Mouse (Mus musculus): ENCODE results near the gene Pcdh17.
A peak's percentile ranks its signal among the peaks of the same experiment; 100 is the strongest.

Gene Pcdh17

DNA sequence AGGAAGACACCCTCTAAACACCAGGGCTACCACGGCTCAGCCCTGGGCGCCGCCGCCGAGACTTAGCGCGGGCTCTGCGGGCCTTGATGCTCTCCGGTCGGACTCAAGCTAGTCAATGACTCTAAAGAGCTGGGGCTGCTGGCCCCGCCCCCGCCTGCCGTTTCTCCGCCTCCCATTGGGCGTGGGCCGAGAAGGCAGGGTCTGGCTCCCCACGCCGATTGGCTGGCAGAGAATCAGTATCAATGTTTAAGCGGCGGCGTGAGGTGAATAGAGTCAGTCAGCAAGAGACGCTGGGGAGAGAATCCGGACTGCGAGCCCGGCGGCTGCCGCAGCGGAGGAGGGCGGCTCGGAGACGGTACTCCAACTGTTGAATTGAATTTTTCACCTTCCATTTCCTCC lies at the start of gene Pcdh17:
Pcdh17 (plus strand) TSS at position 276 of the 399 bp plus-strand sequence.
- DNase-seq = peak; percentile 81

DNA sequence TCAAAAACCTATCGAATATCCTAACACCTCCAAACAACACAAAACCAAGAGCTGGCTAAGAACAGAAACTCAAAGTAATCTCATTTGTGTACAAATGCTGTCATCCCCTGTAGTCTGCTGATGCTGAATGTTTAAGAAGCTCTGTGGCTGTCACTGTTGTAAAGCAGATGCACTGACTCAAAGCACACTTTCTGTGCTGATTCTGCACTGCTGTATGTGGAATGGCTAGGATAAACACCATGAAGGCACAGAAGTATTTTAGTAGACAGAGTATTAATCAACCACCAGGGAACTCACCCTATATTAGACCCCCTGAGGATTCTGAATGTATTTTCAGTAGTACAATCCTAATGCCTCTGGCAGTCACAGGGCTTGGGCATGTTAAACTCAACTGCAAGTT lies 46.2 kb upstream of the Pcdh17 start:
- DNase-seq = no peak

DNA sequence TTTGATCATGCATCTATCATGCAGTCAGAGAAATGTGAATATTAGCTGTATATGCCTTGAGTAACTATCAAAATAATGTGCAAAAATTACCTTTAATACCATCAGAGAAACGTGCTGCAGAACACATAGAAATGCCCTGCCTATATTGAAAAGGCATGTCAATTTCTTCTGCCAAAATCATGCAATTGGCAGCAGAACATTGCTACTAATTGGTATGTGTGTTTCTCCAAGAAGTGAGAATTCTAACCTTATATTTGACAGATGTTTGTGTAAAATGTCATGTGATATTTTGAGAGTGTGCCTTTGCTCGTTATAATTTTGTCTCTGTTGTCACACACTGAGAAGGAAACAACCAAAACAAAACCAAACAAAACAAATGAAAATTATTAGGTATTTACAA lies 18.6 kb upstream of the Pcdh17 start:
- no peak for DNase-seq

DNA sequence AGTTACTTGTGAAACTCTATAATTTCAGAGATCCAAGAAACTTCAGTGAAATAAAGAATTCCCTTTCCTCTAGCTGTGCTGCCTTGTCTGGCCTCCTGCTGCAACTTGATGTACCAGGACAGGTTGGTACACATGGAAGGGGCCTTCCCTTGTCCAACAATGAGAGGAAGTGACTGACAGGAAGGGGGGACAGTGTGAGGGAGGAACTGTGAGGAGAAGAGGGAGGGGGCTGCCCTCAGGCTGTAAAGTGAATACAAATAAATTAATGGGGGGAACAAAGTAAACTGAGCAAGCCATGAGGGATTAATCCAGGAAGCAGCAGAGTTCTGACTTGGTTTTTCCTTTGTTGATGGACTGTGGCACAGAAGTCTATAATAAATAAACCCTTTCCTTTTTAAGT lies 16.7 kb upstream of the Pcdh17 start:
- no peak for DNase-seq

DNA sequence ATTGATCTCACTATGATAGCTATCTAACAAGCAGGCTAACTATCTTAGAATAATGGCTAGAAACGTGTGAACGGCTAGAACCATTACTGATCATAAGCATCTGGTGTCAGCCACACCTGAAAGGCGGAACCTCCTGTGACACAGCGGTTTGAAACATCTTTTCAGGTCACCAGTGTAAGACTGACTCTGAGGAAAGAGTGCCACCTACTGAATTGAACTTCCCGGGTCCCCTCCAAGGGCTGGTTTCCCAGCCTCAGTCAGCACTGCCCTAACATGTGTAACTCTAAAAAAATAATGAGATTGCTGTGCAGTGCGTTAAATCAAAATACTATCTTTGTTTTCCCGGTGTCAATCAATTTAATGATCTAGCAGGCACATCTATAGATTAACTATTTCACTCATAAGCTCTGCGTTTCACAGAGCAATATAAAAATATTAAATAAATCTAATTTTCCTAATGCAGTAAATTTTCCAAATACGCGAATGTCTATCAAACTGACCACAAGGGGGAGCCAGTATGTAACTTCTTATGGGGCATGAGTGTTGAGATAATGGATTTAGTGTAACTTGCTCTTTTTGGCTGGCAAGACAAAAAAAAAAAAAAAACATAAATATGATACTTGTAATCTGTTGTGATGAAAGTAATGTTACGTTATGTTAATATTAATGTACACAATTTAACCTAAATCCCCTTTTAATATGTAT lies 5.1 kb upstream of the Pcdh17 start:
- no peak for DNase-seq

DNA sequence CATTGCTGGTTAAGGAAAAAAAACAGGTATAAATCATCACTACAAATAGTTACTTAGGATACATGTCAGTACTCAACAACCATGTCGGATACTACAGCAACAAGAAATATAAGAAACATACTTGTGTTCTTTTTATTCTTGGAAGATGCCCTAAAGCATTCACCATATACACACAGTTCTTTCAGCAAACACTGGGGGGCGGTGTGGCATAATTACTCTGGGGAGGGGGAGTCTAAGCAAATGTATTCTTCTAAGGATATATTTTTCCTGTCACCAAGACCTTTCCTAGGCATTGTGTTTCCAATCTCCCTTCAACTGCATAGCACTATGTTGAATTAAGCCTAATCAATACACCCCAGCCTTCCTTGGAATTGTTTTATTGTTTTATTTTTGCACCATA lies 2.5 kb upstream of the Pcdh17 start:
- no peak for DNase-seq

DNA sequence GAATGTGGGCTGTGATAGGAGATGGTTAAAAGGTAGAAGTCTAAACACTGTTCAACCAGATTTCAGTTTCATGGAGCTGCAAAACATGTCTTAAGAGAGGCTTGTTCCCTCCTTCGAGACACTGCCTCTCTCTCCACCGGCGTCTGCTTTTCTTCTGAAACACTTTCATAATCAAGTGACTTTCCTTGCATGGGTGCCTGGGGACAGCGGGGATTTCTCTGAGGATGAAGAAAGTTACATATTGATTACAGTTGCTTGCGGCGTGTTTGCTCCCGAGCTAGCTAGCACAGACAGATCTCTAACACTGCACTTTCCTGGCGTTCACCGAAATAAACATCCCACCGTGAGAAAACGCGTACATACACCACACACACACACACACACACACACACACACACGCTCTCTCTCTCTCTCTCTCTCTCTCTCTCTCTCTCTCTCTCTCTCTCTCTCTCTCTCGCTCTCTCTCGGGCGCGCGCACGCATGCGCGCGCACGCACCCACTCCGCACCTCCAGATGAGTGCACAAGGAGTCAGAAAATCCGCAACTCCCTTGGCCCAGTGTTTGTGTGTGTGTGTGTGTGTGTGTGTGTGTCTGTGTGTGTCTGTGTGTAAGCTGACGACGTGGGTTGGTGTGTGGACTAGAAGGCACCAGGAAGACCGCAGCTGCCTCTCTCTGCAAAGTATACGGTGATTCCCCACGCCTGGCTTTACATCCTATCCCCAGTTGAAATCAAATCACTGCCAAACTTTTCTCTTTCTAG lies 655 bp upstream of the Pcdh17 start:
- no peak for DNase-seq

DNA sequence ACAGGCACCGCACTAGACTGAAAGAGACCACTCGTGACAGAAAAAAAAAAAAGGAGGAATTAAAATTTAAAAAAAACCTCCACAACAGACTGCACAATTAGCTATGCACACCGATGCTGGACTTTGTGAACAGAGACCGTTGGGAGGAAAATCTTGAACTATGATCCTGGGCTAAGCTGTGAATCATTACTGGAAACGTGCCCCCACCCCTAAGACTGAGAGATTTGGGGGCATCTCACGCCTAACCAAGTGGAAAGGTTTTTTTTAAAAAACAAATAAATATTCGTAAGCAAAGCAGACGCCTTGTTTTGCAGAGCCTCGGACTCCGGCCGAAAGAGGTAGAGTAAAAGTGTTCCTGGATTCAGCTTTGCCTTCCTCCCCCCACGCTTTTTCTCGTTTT lies 398 bp downstream of the Pcdh17 start:
- no peak for DNase-seq

DNA sequence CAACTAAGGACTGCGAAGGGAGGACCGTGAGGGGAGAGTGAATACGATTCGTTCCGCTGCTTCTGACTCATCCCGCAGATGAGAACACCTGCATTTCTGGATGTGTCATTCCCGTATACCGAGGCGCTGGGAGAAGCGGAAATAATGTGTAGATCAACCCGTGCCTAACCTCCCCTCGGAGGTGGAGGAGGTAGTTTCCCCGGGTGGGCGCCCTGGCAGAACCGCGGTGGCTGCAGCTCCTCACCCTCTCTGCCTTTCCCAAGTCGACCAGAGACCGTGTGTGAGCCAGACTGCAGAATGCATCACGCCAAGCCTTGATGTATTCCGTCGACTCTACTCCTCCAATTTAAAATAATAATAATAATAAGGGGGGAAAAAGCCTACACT lies 906 bp downstream of the Pcdh17 start:
- DNase-seq = no peak

DNA sequence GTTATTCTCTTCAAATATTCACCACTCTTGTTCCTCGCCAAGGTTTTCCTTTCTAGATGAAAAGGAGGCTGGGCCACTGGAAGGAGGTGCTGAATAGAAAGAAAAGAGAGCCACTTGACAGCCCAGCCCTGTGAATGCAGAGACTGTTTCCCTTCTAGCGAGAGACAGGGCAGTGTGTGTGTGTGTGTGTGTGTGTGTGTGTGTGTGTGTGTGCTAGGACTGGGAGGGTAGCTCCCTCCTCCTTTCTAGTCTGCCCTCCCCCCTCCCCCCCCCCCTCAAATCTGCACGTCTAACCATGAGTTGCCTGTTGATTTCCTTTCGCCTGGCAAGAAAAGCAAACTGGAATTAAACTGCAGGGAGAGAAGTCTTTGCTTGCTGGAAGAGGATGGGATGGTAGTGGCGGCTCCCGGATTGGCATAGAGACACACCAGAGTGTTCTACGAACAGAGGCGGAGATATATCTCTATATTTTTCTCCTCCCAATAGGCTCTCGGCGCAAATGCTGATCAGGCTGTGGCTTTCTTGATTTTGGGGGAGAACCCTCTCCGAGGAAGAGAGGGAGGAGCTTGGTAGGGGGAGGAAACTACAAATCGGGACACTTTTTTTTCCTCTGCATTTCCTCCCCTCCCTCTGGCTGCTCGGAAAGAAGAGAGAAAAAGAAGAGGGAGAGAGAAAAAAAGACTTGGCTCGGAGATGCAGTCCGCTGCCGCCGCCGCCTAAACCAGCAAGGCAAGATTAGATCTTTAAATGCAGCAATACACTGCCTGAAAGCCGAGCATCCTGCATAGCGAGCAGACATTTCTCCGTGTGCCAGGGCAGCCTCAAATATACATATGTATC lies 1.5 kb downstream of the Pcdh17 start:
- no peak for DNase-seq

DNA sequence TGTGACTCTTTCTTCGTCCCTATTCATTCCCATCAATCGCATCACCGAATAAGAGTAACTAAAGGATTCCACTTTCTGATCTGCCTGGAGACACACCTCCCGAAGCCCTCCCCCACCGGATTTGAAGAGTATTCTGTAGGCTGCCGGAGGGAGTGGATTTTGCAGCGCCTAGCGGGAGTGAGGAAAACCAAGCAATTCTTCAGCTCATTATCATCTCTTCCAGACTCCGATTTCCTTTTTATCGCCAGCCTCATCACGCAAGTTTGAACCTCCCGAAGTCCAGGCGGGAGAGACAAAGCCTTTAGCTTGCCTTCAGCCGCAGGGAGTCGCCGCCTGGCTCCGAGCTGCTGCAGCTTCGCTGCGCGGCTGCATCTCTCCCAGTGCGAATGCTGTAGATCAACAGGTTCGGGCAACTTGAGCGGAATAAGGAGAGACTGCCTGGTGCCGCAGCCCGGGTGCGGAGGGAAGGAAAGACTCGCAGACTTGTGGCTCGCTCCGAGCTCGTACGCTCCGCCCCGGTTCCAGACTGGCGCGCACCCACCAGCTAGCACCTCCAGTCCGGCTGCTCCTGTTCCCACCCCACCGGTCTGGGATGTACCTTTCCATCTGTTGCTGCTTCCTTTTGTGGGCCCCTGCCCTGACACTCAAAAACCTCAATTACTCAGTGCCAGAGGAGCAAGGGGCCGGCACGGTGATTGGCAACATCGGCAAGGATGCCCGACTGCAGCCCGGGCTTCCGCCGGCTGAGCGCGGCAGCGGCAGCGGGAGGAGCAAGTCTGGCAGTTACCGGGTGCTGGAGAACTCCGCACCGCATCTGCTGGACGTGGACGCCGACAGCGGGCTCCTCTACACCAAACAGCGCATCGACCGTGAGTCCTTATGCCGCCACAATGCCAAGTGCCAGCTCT lies 2.4 kb downstream of the Pcdh17 start:
- DNase-seq = no peak

DNA sequence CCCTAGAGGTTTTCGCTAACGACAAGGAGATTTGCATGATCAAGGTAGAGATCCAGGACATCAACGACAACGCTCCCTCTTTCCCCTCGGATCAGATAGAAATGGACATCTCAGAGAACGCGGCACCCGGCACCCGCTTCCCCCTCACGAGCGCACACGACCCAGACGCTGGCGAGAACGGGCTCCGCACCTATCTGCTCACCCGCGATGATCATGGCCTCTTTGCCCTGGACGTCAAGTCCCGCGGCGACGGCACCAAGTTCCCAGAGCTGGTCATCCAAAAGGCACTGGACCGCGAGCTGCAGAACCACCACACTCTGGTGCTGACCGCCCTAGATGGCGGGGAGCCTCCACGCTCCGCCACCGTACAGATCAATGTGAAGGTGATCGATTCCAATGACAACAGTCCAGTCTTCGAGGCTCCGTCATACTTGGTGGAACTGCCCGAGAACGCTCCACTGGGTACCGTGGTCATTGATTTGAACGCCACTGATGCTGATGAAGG lies 3.1 kb downstream of the Pcdh17 start:
- no peak for DNase-seq

DNA sequence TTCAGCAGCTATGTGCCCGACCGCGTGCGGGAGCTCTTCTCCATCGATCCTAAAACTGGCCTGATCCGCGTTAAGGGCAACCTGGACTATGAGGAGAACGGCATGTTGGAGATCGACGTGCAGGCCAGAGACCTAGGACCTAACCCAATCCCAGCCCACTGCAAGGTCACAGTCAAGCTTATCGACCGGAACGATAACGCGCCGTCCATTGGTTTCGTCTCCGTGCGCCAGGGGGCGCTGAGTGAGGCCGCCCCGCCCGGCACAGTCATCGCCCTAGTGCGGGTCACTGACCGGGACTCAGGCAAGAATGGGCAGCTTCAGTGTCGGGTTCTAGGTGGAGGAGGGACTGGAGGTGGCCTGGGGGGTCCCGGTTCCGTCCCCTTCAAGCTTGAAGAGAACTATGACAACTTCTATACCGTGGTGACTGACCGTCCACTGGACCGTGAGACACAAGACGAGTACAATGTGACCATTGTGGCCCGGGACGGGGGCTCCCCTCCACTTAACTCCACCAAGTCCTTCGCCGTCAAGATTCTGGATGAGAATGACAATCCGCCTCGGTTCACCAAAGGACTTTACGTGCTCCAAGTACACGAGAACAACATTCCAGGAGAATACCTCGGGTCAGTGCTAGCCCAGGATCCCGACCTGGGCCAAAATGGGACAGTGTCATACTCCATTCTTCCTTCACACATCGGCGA lies 3.7 kb downstream of the Pcdh17 start:
- no peak for DNase-seq

DNA sequence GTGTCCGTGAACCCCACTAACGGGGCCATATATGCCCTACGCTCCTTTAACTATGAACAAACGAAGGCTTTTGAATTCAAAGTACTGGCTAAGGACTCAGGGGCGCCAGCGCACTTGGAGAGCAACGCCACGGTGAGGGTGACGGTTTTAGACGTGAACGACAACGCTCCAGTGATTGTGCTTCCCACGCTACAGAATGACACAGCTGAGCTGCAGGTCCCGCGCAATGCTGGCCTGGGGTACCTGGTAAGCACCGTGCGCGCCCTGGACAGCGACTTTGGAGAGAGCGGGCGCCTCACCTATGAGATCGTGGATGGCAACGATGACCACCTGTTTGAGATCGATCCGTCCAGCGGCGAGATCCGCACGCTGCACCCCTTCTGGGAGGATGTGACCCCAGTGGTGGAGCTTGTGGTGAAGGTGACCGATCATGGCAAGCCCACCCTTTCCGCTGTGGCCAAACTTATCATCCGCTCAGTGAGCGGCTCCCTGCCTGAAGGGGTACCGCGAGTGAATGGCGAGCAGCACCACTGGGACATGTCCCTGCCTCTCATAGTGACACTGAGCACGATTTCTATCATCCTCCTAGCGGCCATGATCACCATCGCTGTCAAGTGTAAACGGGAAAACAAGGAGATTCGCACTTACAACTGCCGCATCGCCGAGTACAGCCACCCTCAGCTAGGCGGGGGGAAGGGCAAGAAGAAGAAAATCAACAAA lies 4.5 kb downstream of the Pcdh17 start:
- no peak for DNase-seq

DNA sequence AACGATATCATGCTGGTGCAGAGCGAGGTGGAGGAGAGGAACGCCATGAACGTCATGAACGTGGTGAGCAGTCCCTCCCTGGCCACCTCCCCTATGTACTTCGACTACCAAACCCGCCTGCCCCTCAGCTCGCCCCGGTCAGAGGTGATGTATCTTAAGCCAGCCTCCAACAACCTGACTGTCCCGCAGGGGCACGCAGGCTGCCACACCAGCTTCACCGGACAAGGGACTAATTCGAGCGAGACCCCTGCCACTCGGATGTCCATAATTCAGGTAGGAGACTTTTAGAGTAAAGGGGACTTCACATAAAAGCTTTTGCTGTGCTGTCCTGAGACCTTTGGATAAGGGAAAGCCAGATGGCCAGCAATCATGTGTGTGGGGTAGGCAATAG lies 5.0 kb downstream of the Pcdh17 start:
- no peak for DNase-seq

DNA sequence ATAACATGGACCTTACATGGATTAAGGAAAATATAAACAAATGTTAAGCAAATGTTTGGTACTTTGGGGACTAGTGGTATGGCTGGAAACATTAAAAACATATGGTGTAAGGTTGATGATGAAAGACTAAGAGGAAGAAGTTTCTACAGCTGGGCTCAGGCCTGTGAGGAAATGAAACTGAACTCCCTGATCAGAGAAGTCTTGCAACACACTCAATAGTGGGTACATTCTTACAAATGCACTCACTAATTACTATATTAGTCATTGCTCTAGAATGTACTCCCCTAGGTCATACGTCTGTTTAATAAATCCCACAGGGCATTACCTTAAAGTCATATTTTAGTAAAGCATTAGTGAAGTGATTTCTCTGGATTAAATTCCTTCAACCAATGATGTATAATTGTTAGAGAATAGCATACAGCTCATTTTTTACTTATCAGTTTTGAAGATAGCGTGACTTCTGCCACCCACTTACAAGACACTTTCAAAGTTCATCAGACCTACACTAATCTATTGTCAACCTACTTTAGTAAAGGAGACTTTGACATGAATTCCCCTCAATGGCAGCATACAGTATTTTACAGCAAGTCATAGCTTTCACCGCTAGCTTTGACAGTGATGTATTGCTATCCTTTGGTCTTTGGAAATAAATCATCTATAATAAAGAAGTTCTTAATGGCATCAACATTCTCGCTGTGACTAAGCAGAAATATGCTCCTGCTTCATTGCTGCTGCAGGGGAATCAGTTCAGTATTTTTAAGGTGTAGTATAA lies 10.9 kb downstream of the Pcdh17 start:
- DNase-seq = no peak

DNA sequence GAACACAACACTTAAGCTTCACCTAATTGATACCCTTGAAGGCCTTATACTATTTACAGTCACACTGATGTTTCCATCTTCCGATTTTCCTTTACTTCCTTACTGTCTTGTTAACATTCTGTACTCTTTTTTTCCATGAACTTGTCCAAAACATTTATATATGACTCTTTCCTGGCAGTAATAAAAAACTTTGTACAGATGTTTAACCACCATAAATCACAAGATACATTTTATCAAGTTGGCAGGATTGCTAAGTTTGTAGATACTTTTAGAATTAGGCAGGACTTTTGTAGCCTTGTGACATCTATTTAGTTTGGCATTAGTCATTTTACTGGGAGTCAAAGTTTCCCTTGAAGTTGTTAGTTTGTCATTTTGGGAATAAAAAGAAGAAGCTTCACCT lies 32.1 kb downstream of the Pcdh17 start:
- DNase-seq = no peak

DNA sequence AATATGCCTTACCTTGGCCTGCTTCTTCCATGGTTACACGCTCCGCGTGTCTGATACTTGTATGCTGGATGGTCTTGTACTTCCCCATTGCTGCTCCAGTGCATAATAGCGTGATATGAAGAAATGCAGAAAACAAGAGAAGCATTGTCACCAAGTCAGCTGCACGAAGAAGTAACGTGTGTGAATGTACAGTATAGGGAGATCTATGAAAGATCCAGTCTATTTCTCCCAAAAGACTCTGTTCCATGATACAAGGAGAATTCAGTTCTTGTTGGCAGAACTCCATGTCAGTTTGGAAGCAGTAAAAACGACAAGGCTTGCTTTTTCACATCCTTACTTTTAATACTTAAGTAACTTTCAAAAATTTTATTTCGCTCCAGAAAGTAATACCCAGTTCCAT lies 33.0 kb downstream of the Pcdh17 start:
- DNase-seq = no peak

DNA sequence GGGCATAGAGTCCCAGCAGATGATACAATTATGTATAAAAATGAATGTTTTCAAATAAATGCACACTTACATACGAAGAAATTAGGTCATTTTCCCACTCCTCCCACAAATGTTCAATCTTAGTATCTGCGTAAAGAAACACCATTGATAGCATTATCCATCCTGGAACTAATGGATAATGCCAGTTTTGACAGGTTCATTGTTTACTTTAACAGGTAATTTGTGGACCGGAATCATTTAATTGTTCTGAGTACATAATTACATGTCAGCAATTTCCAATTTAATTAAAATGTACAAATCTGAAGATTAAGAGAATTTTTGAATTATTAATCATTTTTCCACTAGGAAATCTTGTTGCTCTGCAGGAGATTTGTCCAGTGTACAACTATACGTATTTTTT lies 33.5 kb downstream of the Pcdh17 start:
- no peak for DNase-seq

DNA sequence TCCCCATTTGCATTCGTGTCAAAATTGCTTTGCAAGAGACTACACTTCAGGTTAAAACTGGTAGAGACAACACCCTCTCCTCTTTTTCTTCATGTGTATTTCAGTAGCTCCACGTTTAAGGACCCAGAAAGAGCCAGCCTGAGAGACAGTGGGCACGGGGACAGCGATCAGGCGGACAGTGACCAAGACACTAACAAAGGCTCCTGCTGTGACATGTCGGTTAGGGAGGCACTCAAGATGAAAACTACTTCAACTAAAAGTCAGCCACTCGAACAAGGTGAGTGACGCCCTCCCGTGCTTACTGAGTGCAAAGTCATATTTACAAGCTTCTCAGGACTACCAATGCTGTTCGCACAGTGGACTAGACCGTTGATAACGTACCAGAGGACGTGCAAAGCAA lies 34.0 kb downstream of the Pcdh17 start:
- no peak for DNase-seq
